Mouse (Mus musculus) limb, embryonic 11.5 days (tissue): ENCODE results near the gene Lamtor1. TPM values are rescaled to one million over a fixed set of nuclear protein-coding genes. Genes with fewer than 3 reads are reported as not detected.

Experiments
- ATAC-seq: fragments of 200-750 bp; cut with Nextera tagmentation; 2 replicates; pipeline ENCODE4 v1.8.0; 2017; ENCODE audit warnings: low read depth; ENCODE audit not compliant: insufficient number of reproducible peaks, low FRiP score, low TSS enrichment
- DNase-seq: peaks from one replicate; pipeline ENCODE4 v3.0.0-alpha.2; 2015; ENCODE audit warnings: low spot score
- H3K27ac ChIP-seq: fragments of 300-500 bp; sonication (generic); replicated peaks from 2 replicates; pipeline ENCODE4 v1.5.1; 2014; ENCODE audit warnings: low read depth, mild to moderate bottlenecking, low read length
- H3K27me3 ChIP-seq: fragments of 300-500 bp; sonication (generic); 2 replicates; pipeline ENCODE4 v1.6.1; 2014; ENCODE audit warnings: mild to moderate bottlenecking, low read length, mixed read lengths; ENCODE audit not compliant: control insufficient read depth, insufficient read depth
- H3K36me3 ChIP-seq: fragments of 300-500 bp; sonication (generic); 2 replicates; pipeline ENCODE4 v1.6.1; 2014; ENCODE audit warnings: mild to moderate bottlenecking, low read length, moderate library complexity, mixed read lengths; ENCODE audit not compliant: control insufficient read depth, insufficient read depth
- H3K4me1 ChIP-seq: fragments of 300-500 bp; sonication (generic); 2 replicates; pipeline ENCODE4 v1.6.1; 2014; ENCODE audit warnings: low read length, mixed read lengths; ENCODE audit not compliant: control insufficient read depth, insufficient read depth
- H3K4me2 ChIP-seq: fragments of 300-500 bp; sonication (generic); 2 replicates; pipeline ENCODE4 v1.6.1; 2014; ENCODE audit warnings: low read depth, mild to moderate bottlenecking, moderate library complexity; ENCODE audit not compliant: severe bottlenecking
- H3K4me3 ChIP-seq: fragments of 300-500 bp; sonication (generic); 2 replicates; pipeline ENCODE4 v1.5.1; 2014; ENCODE audit warnings: low read depth, low read length
- H3K9ac ChIP-seq: fragments of 300-500 bp; sonication (generic); 2 replicates; pipeline ENCODE4 v1.6.1; 2014; ENCODE audit warnings: mild to moderate bottlenecking, low read length
- H3K9me3 ChIP-seq: fragments of 300-500 bp; sonication (generic); 2 replicates; pipeline ENCODE4 v1.6.1; 2016; ENCODE audit warnings: low read length; ENCODE audit not compliant: control insufficient read depth
- WGBS: fragments of 180-500 bp; shearing (Covaris S2); extraction: QIAGEN DNeasy Blood & Tissue Kit; methylation state at CpG from one replicate; pipeline ENCODE4 v1.1.7; 2014; 5-methylcytosine and 5-hydroxymethylcytosine counted together
- polyA plus RNA-seq: library from polyadenylated mRNA; unstranded; fragments of >200 nt; fragmentation: Nextera tagmentation; extraction: Ambion mirVana; gene quantifications from 2 replicates; pipeline ENCODE4 v1.2.1, GENCODE M21; 2014

Lamtor1 gene
- polyA plus RNA-seq, 1 experiment from 2014 or later = 150 TPM

GRCm38 (mm10) chr7:101965606-101966005 is 59.9 kb downstream of the Lamtor1 start:
- ATAC-seq (no peak), DNase-seq (no peak)
- Histone ChIP-seq H3K9ac (no peak overlapping the region), H3K4me3 (no peak overlapping the region), H3K36me3 (no peaks in the 10 kb centered on the region), H3K27me3 (no peaks in the 10 kb centered on the region), H3K4me2 (no peak overlapping the region), H3K9me3 (no peaks in the 10 kb centered on the region), H3K27ac (no peak overlapping the region), H3K4me1 (peaks cover 6% of the 10 kb centered on the region)
- 66% methylated on average over 2 of the region's 2 CpGs for WGBS

- Histone ChIP-seq H3K9ac (no peak overlapping the region), H3K4me3 (no peak overlapping the region), H3K4me2 (no peak overlapping the region), H3K27me3 (no peaks in the 10 kb centered on the region), H3K36me3 (no peaks in the 10 kb centered on the region), H3K4me1 (peaks cover 11% of the 10 kb centered on the region), H3K27ac (no peak overlapping the region), H3K9me3 (no peaks in the 10 kb centered on the region)
- DNase-seq (no peak), ATAC-seq (no peak)
- 97% methylated on average over 1 of the region's 1 CpGs for WGBS
Measured at GRCm38 (mm10) chr7:101967256-101967655, 61.6 kb downstream of the Lamtor1 start.

GRCm38 (mm10) chr7:101968751-101969150 is 63.0 kb downstream of the Lamtor1 start:
- no peak overlapping the region for H3K4me2 ChIP-seq
- WGBS = 63% methylated on average over 2 of the region's 2 CpGs
- H3K27me3 ChIP-seq = no peaks in the 10 kb centered on the region
- no peaks in the 10 kb centered on the region for H3K36me3 ChIP-seq
- DNase-seq = no peak
- no peak for ATAC-seq
- H3K4me3 ChIP-seq = no peak overlapping the region
- peaks cover 19% of the 10 kb centered on the region for H3K4me1 ChIP-seq
- peak overlapping the region; percentile 30; the same call in 1 of the 2 replicates for H3K9ac ChIP-seq
- no peaks in the 10 kb centered on the region for H3K9me3 ChIP-seq
- H3K27ac ChIP-seq = peak overlapping the region; percentile 100; the same call in 1 of the 2 replicates

- DNase-seq (peak; percentile 85), ATAC-seq (peak; percentile 91)
- WGBS = under 1% methylated on average over 46 of the region's 53 CpGs
Measured at GRCm38 (mm10) chr7:101969694-101970428, 64.2 kb downstream of the Lamtor1 start.

GRCm38 (mm10) chr7:101970429-101970775 is 64.7 kb downstream of the Lamtor1 start:
- DNase-seq (peak; percentile 86), ATAC-seq (no peak)
- Histone ChIP-seq H3K9me3 (no peaks in the 10 kb centered on the region), H3K4me2 (peak overlapping the region; percentile 71), H3K4me1 (peaks cover 32% of the 10 kb centered on the region), H3K36me3 (no peaks in the 10 kb centered on the region), H3K4me3 (peak overlapping the region; percentile 79), H3K27me3 (no peaks in the 10 kb centered on the region), H3K27ac (peak overlapping the region; percentile 100), H3K9ac (peak overlapping the region; percentile 92)
- 0% methylated on average over 7 of the region's 17 CpGs for WGBS

More at GRCm38 (mm10) chr7:101969694-101970428, 64.2 kb downstream of the Lamtor1 start:
- Histone ChIP-seq H3K4me3 (peak overlapping the region; percentile 79), H3K4me2 (peak overlapping the region; percentile 71), H3K4me1 (peaks cover 28% of the 10 kb centered on the region), H3K27ac (peak overlapping the region; percentile 100), H3K9me3 (no peaks in the 10 kb centered on the region), H3K36me3 (no peaks in the 10 kb centered on the region), H3K27me3 (no peaks in the 10 kb centered on the region), H3K9ac (peak overlapping the region; percentile 92)

GRCm38 (mm10) chr7:101970821-101971461 is 65.2 kb downstream of the Lamtor1 start:
- Histone ChIP-seq H3K27ac (peak overlapping the region; percentile 100), H3K4me3 (peak overlapping the region; percentile 79), H3K9ac (peak overlapping the region; percentile 92), H3K4me2 (peak overlapping the region; percentile 71), H3K4me1 (peaks cover 32% of the 10 kb centered on the region), H3K27me3 (no peaks in the 10 kb centered on the region), H3K36me3 (no peaks in the 10 kb centered on the region), H3K9me3 (no peaks in the 10 kb centered on the region)
- WGBS = 10% methylated on average over 19 of the region's 19 CpGs
- peak; percentile 73 for DNase-seq
- peak; percentile 32; the same call in 1 of the 2 replicates for ATAC-seq

- H3K27me3 ChIP-seq = no peaks in the 10 kb centered on the region
- no peaks in the 10 kb centered on the region for H3K36me3 ChIP-seq
- WGBS = 57% methylated on average over 2 of the region's 2 CpGs
- H3K9me3 ChIP-seq = no peaks in the 10 kb centered on the region
- H3K4me1 ChIP-seq = peaks cover 32% of the 10 kb centered on the region
- DNase-seq (no peak), ATAC-seq (no peak)
- peak overlapping the region; percentile 92 for H3K9ac ChIP-seq
- peak overlapping the region; percentile 100 for H3K27ac ChIP-seq
- H3K4me2 ChIP-seq = peak overlapping the region; percentile 71
- peak overlapping the region; percentile 79 for H3K4me3 ChIP-seq
Measured at GRCm38 (mm10) chr7:101971721-101972120, 66.0 kb downstream of the Lamtor1 start.

GRCm38 (mm10) chr7:101973730-101974129 is 68.0 kb downstream of the Lamtor1 start:
- H3K4me2 ChIP-seq = peak overlapping the region; percentile 39
- H3K36me3 ChIP-seq = no peaks in the 10 kb centered on the region; the same call in 1 of the 2 replicates
- H3K9ac ChIP-seq = no peak overlapping the region
- DNase-seq (peak; percentile 62), ATAC-seq (peak; percentile 29; the same call in 1 of the 2 replicates)
- H3K4me1 ChIP-seq = peaks cover 30% of the 10 kb centered on the region
- H3K27me3 ChIP-seq = no peaks in the 10 kb centered on the region
- H3K9me3 ChIP-seq = no peaks in the 10 kb centered on the region
- 9% methylated on average over 3 of the region's 3 CpGs for WGBS
- H3K27ac ChIP-seq = peak overlapping the region; percentile 79
- H3K4me3 ChIP-seq = no peak overlapping the region
